Mouse (Mus musculus) stomach, embryonic 15.5 days (tissue): ENCODE measurements around the gene Gm21962. TPM values are rescaled to one million over a fixed set of nuclear protein-coding genes. Genes with fewer than 3 reads are reported as not detected.

Experiments
- microRNA-seq: library from miRNA; unstranded; fragments of <30 nt; microRNA quantifications from one replicate; pipeline ENCODE4, GENCODE M21; 2016
- polyA plus RNA-seq: library from polyadenylated mRNA; unstranded; fragments of >200 nt; fragmentation: Nextera tagmentation; extraction: Ambion mirVana; gene quantifications from 2 replicates; pipeline ENCODE4 v1.2.1, GENCODE M21; 2015

Gm21962 gene
- polyA plus RNA-seq, 1 experiment from 2014 or later, result not detected

Small RNA genes lying within 50 kb of the gene (microRNA-seq; reads per million reads assigned to microRNA genes)
- gene Gm22468, result not detected

Other genes with a start within 250 kb of the Gm21962 start
- gene Ddit4l, start 49.9 kb upstream of the Gm21962 start, polyA plus RNA-seq, result 5.0 and 5.3 TPM in 2 replicates
- 1,483 and 1,616 TPM in 2 replicates for gene H2afz, start 193.0 kb downstream of the Gm21962 start, polyA plus RNA-seq
- 10.6 and 12.3 TPM in 2 replicates for gene Dnajb14, start 196.2 kb downstream of the Gm21962 start, polyA plus RNA-seq
- 107 and 111 TPM in 2 replicates for gene Lamtor3, start 247.0 kb downstream of the Gm21962 start, polyA plus RNA-seq